Mouse (Mus musculus) cerebellum, postnatal 10 days (tissue): ENCODE data around the gene Acnat1.
"Not testable (repeated sequence)": the region's sequence is repeated elsewhere in the genome, so short reads cannot be mapped to it uniquely, and the experiment has no call there.

Experiments used
- DNase-seq, 2 experiments: peaks; one replicate each; pipeline ENCODE4 v3.0.0; 2021; ENCODE audit warnings: mixed read lengths in 2 of 2

Gene Acnat1

GRCm38 (mm10) chr4:49451848-49452551 is 21.7 kb downstream of the Acnat1 start:
- no peak for DNase-seq

- DNase-seq: not testable (repeated sequence)
Measured at GRCm38 (mm10) chr4:49451133-49451847, 22.4 kb downstream of the Acnat1 start.

GRCm38 (mm10) chr4:49436968-49437367 is 36.7 kb downstream of the Acnat1 start:
- DNase-seq: not testable (repeated sequence)

GRCm38 (mm10) chr4:49410151-49410550 is 63.6 kb downstream of the Acnat1 start:
- DNase-seq: not testable (repeated sequence)

GRCm38 (mm10) chr4:49407957-49408356 is 65.8 kb downstream of the Acnat1 start, which contains the start of gene Acnat2:
Gene Acnat2, minus strand, starts transcription at chr4:49408151.
- DNase-seq: not testable (repeated sequence)
